Mouse (Mus musculus): ENCODE data around the gene Rbfox2.

The Rbfox2 gene

GRCm38 (mm10) chr15:77056001-77056790 is 250.6 kb downstream of the Rbfox2 start:
- DNase-seq, result no peak

GRCm38 (mm10) chr15:77054611-77055175 is 252.1 kb downstream of the Rbfox2 start:
- DNase-seq, result no peak

- no peak for DNase-seq
These were observed 253.8 kb downstream of the Rbfox2 start for GRCm38 (mm10) chr15:77053021-77053420.

GRCm38 (mm10) chr15:77052176-77052575 is 254.6 kb downstream of the Rbfox2 start:
- no peak for DNase-seq

- no peak for DNase-seq
These were observed 256.2 kb downstream of the Rbfox2 start, which contains the start of gene Mb for GRCm38 (mm10) chr15:77050570-77050969. Mb (minus strand) TSS chr15:77050670.

GRCm38 (mm10) chr15:77045609-77046008 is 261.2 kb downstream of the Rbfox2 start:
- no peak for DNase-seq

GRCm38 (mm10) chr15:77044597-77045320 is 262.0 kb downstream of the Rbfox2 start, which contains the start of gene Apol6:
Apol6 (plus strand) TSS chr15:77044729.
- DNase-seq, result no peak

GRCm38 (mm10) chr15:77040784-77041183 is 266.0 kb downstream of the Rbfox2 start:
- DNase-seq, result no peak

- DNase-seq, result no peak
These were observed 267.5 kb downstream of the Rbfox2 start for GRCm38 (mm10) chr15:77039211-77039700.

- DNase-seq, result no peak
These were observed 269.3 kb downstream of the Rbfox2 start for GRCm38 (mm10) chr15:77037278-77038161.

- no peak for DNase-seq
These were observed 269.9 kb downstream of the Rbfox2 start for GRCm38 (mm10) chr15:77036989-77037277.

- DNase-seq, result no peak
These were observed 270.4 kb downstream of the Rbfox2 start for GRCm38 (mm10) chr15:77036320-77036988.

- no peak for DNase-seq
These were observed 271.2 kb downstream of the Rbfox2 start for GRCm38 (mm10) chr15:77035643-77036042.

- no peak for DNase-seq
These were observed 272.3 kb downstream of the Rbfox2 start for GRCm38 (mm10) chr15:77034526-77034925.

GRCm38 (mm10) chr15:77031271-77031670 is 275.5 kb downstream of the Rbfox2 start:
- no peak for DNase-seq

- DNase-seq, result peak in 1 of 2 experiments; percentile 20
These were observed 277.3 kb downstream of the Rbfox2 start for GRCm38 (mm10) chr15:77029331-77029991.
